Mouse (Mus musculus): ENCODE results near the gene Gng8.

GRCm38 (mm10) chr7:16884334-16884733, 7.3 kb upstream of the Gng8 start:
- no peak for TF ChIP-seq CTCF (conservative IDR thresholded peaks at IDR 0.05; ENCODE audit: low read length)
- TF ChIP-seq POU5F1 (IDR thresholded peaks at IDR 0.05; ENCODE audit: borderline replicate concordance, low read length), result no peak
- TF ChIP-seq NANOG (IDR thresholded peaks at IDR 0.05; ENCODE audit: borderline replicate concordance, low read length), result no peak

All from E14TG2a.4 (cell line).